ENCODE assay signal across 29 mouse cellular contexts in the genomic region with DNA sequence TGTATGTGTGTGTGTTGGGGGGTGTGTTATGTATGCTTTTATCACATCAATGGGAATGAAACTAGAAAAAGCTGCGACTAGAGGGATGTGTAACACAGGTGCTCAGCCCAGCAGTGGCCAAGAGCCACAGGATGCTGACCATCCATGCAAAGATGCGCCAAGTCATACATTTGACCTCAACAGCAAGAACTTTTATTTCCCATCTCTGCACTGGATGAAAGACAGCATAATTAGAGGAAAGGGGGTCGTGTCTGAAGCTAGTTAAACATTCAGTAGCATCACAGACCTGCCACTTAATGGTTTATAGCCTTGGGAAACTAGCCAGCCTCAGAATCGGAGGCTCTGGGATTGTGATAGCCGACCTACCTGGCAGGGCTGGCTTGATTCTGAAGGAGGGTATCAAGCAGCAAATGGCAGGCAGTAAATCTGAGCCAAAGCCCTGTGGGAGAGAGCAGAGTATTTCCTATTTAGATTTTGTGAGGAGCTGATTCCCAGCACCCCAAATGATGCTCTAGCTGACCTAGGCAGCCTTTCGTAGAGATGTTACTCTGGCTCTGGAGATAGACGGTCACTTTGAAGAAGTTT. TPM values are rescaled to one million over a fixed set of nuclear protein-coding genes. Genes with fewer than 3 reads are reported as not detected.
"Had no signal": no experiment of that assay in that cellular context is flagged by ENCODE, and none has a peak within 500 bp of the region (broad histone marks: within the 10 kb centered on the region; RNA-seq: fewer than 3 reads in every experiment).

No protein-coding gene starts in this region.

- H3K4me1 ChIP-seq: kidney, embryonic 15.5 days; lung, embryonic 15.5 days; stomach, embryonic 15.5 days had no signal

- H3K9me3 ChIP-seq: kidney, embryonic 15.5 days; lung, embryonic 15.5 days; midbrain, embryonic 10.5 days; midbrain, embryonic 13.5 days; neural tube, embryonic 13.5 days; stomach, embryonic 15.5 days had no signal

- H3K9ac ChIP-seq: kidney, embryonic 15.5 days; liver, embryonic 14.5 days; liver, postnatal 0 days; lung, embryonic 15.5 days; midbrain, embryonic 13.5 days; neural tube, embryonic 13.5 days; stomach, embryonic 15.5 days had no signal

- H3K4me2 ChIP-seq: kidney, embryonic 15.5 days; lung, embryonic 15.5 days; midbrain, embryonic 13.5 days; neural tube, embryonic 13.5 days; stomach, embryonic 15.5 days had no signal

- H3K4me3 ChIP-seq: kidney, embryonic 15.5 days; lung, embryonic 15.5 days; megakaryocyte, embryonic 14.5 days; midbrain, embryonic 10.5 days; midbrain, embryonic 13.5 days; myocyte; neural tube, embryonic 13.5 days; stomach, embryonic 15.5 days had no signal

- H3K27ac ChIP-seq: kidney, embryonic 15.5 days; liver, embryonic 14.5 days; lung, embryonic 15.5 days; midbrain, embryonic 10.5 days; midbrain, embryonic 13.5 days; neural tube, embryonic 13.5 days; stomach, embryonic 15.5 days had no signal

- H3K36me3 ChIP-seq: kidney, embryonic 15.5 days; lung, embryonic 15.5 days; midbrain, embryonic 10.5 days; midbrain, embryonic 13.5 days; neural tube, embryonic 13.5 days; stomach, embryonic 15.5 days had no signal

- DNase-seq: kidney, postnatal 10 days; kidney, postnatal 36 days; liver, postnatal 0 days; lung, postnatal 10 days; lung, postnatal 36 days; retina, postnatal 1 day; right cerebral cortex, postnatal 25 days; spleen, adult 18-20 months; thymus, postnatal 25 days had no signal

- ATAC-seq: liver, postnatal 0 days; midbrain, embryonic 13.5 days; midbrain, embryonic 16.5 days had no signal

- H3K27me3 ChIP-seq: kidney, embryonic 15.5 days; lung, embryonic 15.5 days; midbrain, embryonic 13.5 days; neural tube, embryonic 13.5 days; stomach, embryonic 15.5 days had no signal

RNA-seq across cellular contexts. Expression of gene 4930583I09Rik, which starts 1.9 kb away (rescaled TPM):
- total RNA-seq: layer of hippocampus, adult 8-10 months; layer of hippocampus, postnatal 10 days; left cerebral cortex, adult 8-10 months; left cerebral cortex, postnatal 25 days; liver, adult 2 months; monocyte, adult 5-6 weeks; neutrophil, adult 5-6 weeks had no signal
- polyA plus RNA-seq: kidney, embryonic 15.5 days; limb, embryonic 11.5 days; limb, embryonic 14.5 days; liver, adult 2 months; liver, embryonic 14.5 days; liver, postnatal 0 days; lung, embryonic 15.5 days; midbrain, embryonic 10.5 days; midbrain, embryonic 13.5 days; midbrain, embryonic 16.5 days; neural tube, embryonic 13.5 days; stomach, embryonic 15.5 days; thymus, postnatal 0 days had no signal
